Mouse (Mus musculus): ENCODE measurements at regions not wholly inside any gene's neighbourhood (a gene's known extent, or its start where the extent isn't known, plus 50 kb on each side); places are given as distances from the start of the nearest gene placed in this dataset.

DNA sequence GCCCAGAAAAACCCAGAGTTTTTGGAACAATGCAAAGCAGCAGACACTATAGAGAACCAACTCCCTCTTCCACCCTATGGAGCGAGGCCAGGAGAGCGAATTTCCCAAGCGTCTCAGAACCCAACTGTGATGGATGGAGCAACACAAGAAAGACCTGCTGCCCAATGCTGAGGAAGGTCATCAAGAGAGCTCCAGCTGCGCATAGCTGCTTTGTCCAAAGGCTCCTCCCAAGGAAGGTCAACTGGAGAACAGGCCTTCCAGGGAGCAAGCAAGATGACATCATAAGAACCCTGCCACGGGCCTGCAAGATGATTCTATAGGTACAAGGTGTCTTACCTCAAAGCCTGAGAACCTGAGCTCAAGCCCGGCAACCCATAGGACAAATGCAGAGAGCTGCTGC is 104.5 kb upstream of the Lpar1 start:
- Histone ChIP-seq H3K9ac (ENCODE audit: low read depth, low read length) (no peak overlapping the region), H3K4me1 (ENCODE audit: control insufficient read depth, insufficient read depth, low read length) (no peaks in the 10 kb centered on the region), H3K36me3 (ENCODE audit: control insufficient read depth, insufficient read depth, low read length) (no peaks in the 10 kb centered on the region), H3K4me3 (no peak overlapping the region), H3K79me2 (replicated peaks; ENCODE audit: control insufficient read depth, insufficient read depth, low read length) (no peaks in the 10 kb centered on the region), H3K27ac (no peak overlapping the region), H3K27me3 (ENCODE audit: control insufficient read depth, insufficient read depth, low read length) (no peaks in the 10 kb centered on the region)
- TF ChIP-seq EP300 (IDR thresholded peaks at IDR 0.05; ENCODE audit: insufficient read depth, low read depth, low read length) (no peak), CTCF (IDR thresholded peaks at IDR 0.05) (no peak), POLR2A (IDR thresholded peaks at IDR 0.05; ENCODE audit: insufficient read depth, low read depth, low read length) (no peak)
- WGBS = 64% methylated on average over 6 of the region's 6 CpGs
- peak in 1 of 2 experiments; percentile 10 for DNase-seq
- intact Hi-C loops (cut with DNase I) = no loop called here

DNA sequence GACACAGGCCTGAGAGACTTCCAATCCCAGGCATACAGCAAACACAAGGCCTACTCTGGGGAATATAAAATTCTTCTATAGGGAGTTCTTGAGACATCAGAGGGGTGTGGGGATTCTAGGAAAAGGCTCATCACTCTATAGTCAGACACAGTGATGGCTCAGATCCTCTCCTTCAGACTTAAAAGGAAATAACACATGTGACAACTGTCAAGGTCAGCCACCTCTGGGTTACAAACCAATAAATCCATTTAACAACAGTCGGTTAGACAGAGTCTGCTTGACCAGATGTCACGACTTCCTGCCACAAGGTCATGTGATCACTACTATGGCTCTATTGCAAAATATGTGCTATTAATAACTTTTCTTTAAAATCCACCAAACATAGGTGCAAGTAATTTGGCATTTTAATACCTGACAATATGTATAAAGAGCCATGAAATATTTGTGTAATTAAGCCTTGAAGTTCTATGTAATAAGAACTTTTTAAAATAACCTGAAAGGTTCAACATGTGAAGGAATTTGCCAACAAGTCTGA is 94.1 kb upstream of the Lpar1 start:
- Histone ChIP-seq H3K4me1 (ENCODE audit: control insufficient read depth, insufficient read depth, low read length) (peaks cover 1% of the 10 kb centered on the region; the same call in 1 of the 2 replicates), H3K36me3 (ENCODE audit: control insufficient read depth, insufficient read depth, low read length) (no peaks in the 10 kb centered on the region), H3K79me2 (replicated peaks; ENCODE audit: control insufficient read depth, insufficient read depth, low read length) (no peaks in the 10 kb centered on the region), H3K27ac (no peak overlapping the region), H3K4me3 (no peak overlapping the region), H3K9ac (ENCODE audit: low read depth, low read length) (no peak overlapping the region), H3K27me3 (ENCODE audit: control insufficient read depth, insufficient read depth, low read length) (no peaks in the 10 kb centered on the region)
- WGBS = 39% methylated on average over 2 of the region's 2 CpGs
- intact Hi-C loops (cut with DNase I) = no loop called here
- no peak for DNase-seq
- TF ChIP-seq EP300 (IDR thresholded peaks at IDR 0.05; ENCODE audit: insufficient read depth, low read depth, low read length) (no peak), POLR2A (IDR thresholded peaks at IDR 0.05; ENCODE audit: insufficient read depth, low read depth, low read length) (no peak), CTCF (IDR thresholded peaks at IDR 0.05) (no peak)

DNA sequence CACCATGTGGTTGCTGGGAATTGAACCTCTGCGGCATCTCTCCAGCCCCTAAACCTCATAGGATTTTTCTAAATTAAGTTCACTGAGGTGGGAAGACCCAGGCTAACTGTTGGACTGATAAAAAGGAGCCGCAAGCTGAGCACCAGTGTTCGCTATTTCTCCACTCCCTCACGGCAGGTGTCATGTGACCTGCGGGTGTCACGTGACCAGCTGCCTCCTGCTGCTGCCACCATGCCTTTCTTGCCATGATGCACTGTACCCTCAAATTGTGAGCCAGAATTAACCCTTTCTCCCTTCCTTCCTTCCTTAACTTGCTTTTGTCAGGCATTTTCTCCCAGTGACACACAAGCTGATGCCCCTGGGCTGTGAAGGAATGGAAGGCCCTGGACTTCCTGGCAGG is 93.1 kb upstream of the Lpar1 start:
- WGBS = 95% methylated on average over 6 of the region's 6 CpGs
- no peaks in the 10 kb centered on the region for H3K36me3 ChIP-seq (ENCODE audit: control insufficient read depth, insufficient read depth, low read length)
- peaks cover 1% of the 10 kb centered on the region; the same call in 1 of the 2 replicates for H3K4me1 ChIP-seq (ENCODE audit: control insufficient read depth, insufficient read depth, low read length)
- no peak overlapping the region for H3K27ac ChIP-seq
- intact Hi-C loops (cut with DNase I) = no loop called here
- no peak overlapping the region for H3K4me3 ChIP-seq
- H3K27me3 ChIP-seq (ENCODE audit: control insufficient read depth, insufficient read depth, low read length) = no peaks in the 10 kb centered on the region
- no peak overlapping the region for H3K9ac ChIP-seq (ENCODE audit: low read depth, low read length)
- no peak for DNase-seq
- H3K79me2 ChIP-seq (replicated peaks; ENCODE audit: control insufficient read depth, insufficient read depth, low read length) = no peaks in the 10 kb centered on the region
- TF ChIP-seq CTCF (IDR thresholded peaks at IDR 0.05) = no peak
- TF ChIP-seq EP300 (IDR thresholded peaks at IDR 0.05; ENCODE audit: insufficient read depth, low read depth, low read length) = no peak
- no peak for TF ChIP-seq POLR2A (IDR thresholded peaks at IDR 0.05; ENCODE audit: insufficient read depth, low read depth, low read length)

DNA sequence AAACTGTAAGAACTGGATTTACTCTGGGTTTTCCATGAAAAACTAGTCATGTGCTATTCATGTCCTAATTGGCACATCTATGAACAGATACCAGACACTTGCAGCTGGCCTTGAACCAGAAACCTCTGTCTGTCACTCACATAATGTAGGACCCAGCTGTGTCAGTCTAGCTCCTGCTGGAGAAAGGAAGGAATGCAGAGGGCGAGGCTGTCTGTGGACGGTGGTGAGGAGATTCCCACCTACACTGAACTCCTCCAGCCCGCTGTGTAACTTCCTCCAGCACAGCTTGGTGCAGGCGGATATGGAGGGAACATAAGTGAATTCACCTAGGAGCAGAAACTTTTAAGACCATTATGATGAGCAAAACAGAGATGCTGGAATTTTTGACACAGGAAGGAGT is 89.7 kb upstream of the Lpar1 start:
- H3K4me1 ChIP-seq (ENCODE audit: control insufficient read depth, insufficient read depth, low read length) = peaks cover 1% of the 10 kb centered on the region; the same call in 1 of the 2 replicates
- H3K27ac ChIP-seq = no peak overlapping the region
- DNase-seq = no peak
- no peaks in the 10 kb centered on the region for H3K27me3 ChIP-seq (ENCODE audit: control insufficient read depth, insufficient read depth, low read length)
- no peak overlapping the region for H3K4me3 ChIP-seq
- no peak for TF ChIP-seq CTCF (IDR thresholded peaks at IDR 0.05)
- no peak for TF ChIP-seq EP300 (IDR thresholded peaks at IDR 0.05; ENCODE audit: insufficient read depth, low read depth, low read length)
- no peak for TF ChIP-seq POLR2A (IDR thresholded peaks at IDR 0.05; ENCODE audit: insufficient read depth, low read depth, low read length)
- H3K79me2 ChIP-seq (replicated peaks; ENCODE audit: control insufficient read depth, insufficient read depth, low read length) = no peaks in the 10 kb centered on the region
- intact Hi-C loops (cut with DNase I) = no loop called here
- WGBS = 30% methylated on average over 4 of the region's 4 CpGs
- H3K9ac ChIP-seq (ENCODE audit: low read depth, low read length) = no peak overlapping the region
- H3K36me3 ChIP-seq (ENCODE audit: control insufficient read depth, insufficient read depth, low read length) = no peaks in the 10 kb centered on the region

DNA sequence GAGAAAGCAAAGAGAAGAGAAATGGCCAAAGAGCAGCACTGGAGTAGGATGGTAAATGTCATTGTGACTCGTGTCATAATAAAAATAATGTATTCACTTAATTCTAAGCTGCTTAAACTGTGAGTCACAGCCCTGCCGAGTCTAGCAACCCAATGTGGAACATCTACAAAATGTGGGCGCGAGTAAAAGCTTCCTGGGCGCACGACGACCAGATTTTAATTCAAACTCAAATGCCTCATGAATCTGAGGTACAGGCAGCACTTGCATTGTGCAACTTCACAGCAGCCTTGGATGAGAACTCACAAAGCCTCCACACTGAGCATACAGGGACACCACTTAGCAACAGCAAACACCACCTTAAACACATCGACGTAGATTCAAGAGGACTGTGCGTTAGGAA is 88.5 kb upstream of the Lpar1 start:
- Histone ChIP-seq H3K27me3 (ENCODE audit: control insufficient read depth, insufficient read depth, low read length) (no peaks in the 10 kb centered on the region), H3K9ac (ENCODE audit: low read depth, low read length) (no peak overlapping the region), H3K36me3 (ENCODE audit: control insufficient read depth, insufficient read depth, low read length) (no peaks in the 10 kb centered on the region), H3K27ac (no peak overlapping the region), H3K4me1 (ENCODE audit: control insufficient read depth, insufficient read depth, low read length) (peaks cover 1% of the 10 kb centered on the region; the same call in 1 of the 2 replicates), H3K4me3 (no peak overlapping the region), H3K79me2 (replicated peaks; ENCODE audit: control insufficient read depth, insufficient read depth, low read length) (no peaks in the 10 kb centered on the region)
- WGBS = 87% methylated on average over 10 of the region's 10 CpGs
- DNase-seq = no peak
- intact Hi-C loops (cut with DNase I) = no loop called here
- TF ChIP-seq EP300 (IDR thresholded peaks at IDR 0.05; ENCODE audit: insufficient read depth, low read depth, low read length) = no peak
- TF ChIP-seq POLR2A (IDR thresholded peaks at IDR 0.05; ENCODE audit: insufficient read depth, low read depth, low read length) = no peak
- no peak for TF ChIP-seq CTCF (IDR thresholded peaks at IDR 0.05)

DNA sequence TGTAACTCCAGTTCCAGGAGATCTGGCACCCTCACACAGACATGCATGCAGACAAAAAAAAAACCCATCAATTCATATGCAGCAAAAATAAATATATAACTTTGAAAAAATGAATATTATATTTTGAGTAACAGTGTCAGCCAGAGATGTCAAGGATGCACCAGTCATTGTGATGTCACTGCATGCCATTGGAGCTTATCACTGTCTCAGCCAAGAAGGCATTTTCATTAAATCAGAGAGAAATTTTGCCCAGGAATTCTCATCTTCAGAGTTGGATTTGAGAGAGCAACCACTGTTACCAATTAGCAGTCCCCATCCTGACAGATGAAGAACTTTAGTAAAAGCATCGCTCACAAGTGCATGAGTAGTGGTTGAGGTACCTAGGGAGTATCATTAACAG is 79.0 kb upstream of the Lpar1 start:
- no peaks in the 10 kb centered on the region for H3K4me1 ChIP-seq (ENCODE audit: control insufficient read depth, insufficient read depth, low read length)
- H3K4me3 ChIP-seq = no peak overlapping the region
- TF ChIP-seq CTCF (IDR thresholded peaks at IDR 0.05) (no peak), EP300 (IDR thresholded peaks at IDR 0.05; ENCODE audit: insufficient read depth, low read depth, low read length) (no peak), POLR2A (IDR thresholded peaks at IDR 0.05; ENCODE audit: insufficient read depth, low read depth, low read length) (no peak)
- H3K27me3 ChIP-seq (ENCODE audit: control insufficient read depth, insufficient read depth, low read length) = no peaks in the 10 kb centered on the region
- no peak overlapping the region for H3K9ac ChIP-seq (ENCODE audit: low read depth, low read length)
- H3K27ac ChIP-seq = no peak overlapping the region
- H3K36me3 ChIP-seq (ENCODE audit: control insufficient read depth, insufficient read depth, low read length) = no peaks in the 10 kb centered on the region
- H3K79me2 ChIP-seq (replicated peaks; ENCODE audit: control insufficient read depth, insufficient read depth, low read length) = no peaks in the 10 kb centered on the region
- intact Hi-C loops (cut with DNase I) = no loop called here
- 90% methylated on average over 1 of the region's 1 CpGs for whole genome bisulfite sequencing
- DNase-seq = no peak
